Mouse (Mus musculus) megakaryocyte, embryonic 14.5 days (primary cell): ENCODE measurements around the gene Cped1.

ENCODE experiments used
- FLI1 ChIP-seq: IDR thresholded peaks from 2 replicates; pipeline ENCODE4 v1.6.1; 2012; ENCODE audit warnings: low read length, inconsistent platforms, mixed read lengths
- GATA1 ChIP-seq: IDR thresholded peaks from 3 replicates; pipeline ENCODE4 v1.6.1; 2012; ENCODE audit warnings: mixed read lengths, low read length, inconsistent platforms, borderline replicate concordance

DNA sequence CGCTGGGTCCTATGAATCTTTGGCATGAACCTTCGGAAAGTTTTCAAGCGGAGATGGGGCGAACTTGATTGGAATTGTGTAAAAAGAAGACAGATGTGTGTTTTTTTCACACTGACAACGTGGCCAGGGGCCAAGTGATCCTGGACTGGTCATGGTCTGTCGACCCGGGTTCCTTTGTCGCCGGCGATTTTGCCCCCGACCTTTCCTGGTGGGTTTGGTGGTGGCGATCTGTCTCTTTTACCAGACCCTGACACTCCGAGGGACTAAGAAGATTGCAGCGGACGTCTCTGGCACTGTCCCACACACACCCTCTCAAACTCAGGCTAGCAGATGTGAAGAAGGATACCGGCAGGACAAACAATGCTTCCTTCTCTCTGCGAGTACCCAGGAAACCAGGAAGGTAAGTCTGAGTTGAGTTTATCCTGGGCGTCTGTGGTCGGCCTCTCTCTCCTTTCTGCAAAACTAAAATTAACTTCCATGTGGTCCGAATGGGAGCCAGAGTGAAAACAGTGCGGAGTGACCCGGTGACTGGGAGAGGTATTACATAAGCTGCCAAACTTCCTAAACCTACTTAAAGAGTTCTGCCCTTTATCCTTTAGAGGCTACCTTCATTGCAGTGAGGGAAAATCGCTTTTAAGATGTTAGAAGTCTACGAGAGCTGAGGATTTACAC, 1.1 kb downstream of the Cped1 start:
- TF ChIP-seq FLI1 (no peak), GATA1 (no peak)
